Mouse (Mus musculus): ENCODE measurements at regions not wholly inside any gene's neighbourhood (a gene's known extent, or its start where the extent isn't known, plus 50 kb on each side); places are given as distances from the start of the nearest gene placed in this dataset.

- TF ChIP-seq TAL1 (conservative IDR thresholded peaks at IDR 0.05; ENCODE audit: low read depth, low read length) (no peak), CTCF (IDR thresholded peaks at IDR 0.05; ENCODE audit: low read depth, low read length) (no peak), GATA1 (IDR thresholded peaks at IDR 0.05; ENCODE audit: borderline replicate concordance, low read length) (no peak), POLR2AphosphoS5 (IDR thresholded peaks at IDR 0.05; ENCODE audit: insufficient replicate concordance, low read depth, low read length) (no peak), GATA2 (IDR thresholded peaks at IDR 0.05; ENCODE audit: borderline replicate concordance, low read depth, low read length) (no peak)
Measured at GRCm38 (mm10) chr12:73838330-73838729, 62.8 kb upstream of the Hif1a start.
